Mouse (Mus musculus) cerebellum, adult 9-10 months (tissue): ENCODE measurements around the gene Dhx34.

Experiments used
- DNase-seq: peaks from one replicate; pipeline ENCODE4 v3.0.0; 2022

The Dhx34 gene

GRCm38 (mm10) chr7:16208781-16209665 is 12.8 kb downstream of the Dhx34 start:
- DNase-seq, result no peak

GRCm38 (mm10) chr7:16207496-16207895 is 14.3 kb downstream of the Dhx34 start:
- DNase-seq, result no peak

DNA sequence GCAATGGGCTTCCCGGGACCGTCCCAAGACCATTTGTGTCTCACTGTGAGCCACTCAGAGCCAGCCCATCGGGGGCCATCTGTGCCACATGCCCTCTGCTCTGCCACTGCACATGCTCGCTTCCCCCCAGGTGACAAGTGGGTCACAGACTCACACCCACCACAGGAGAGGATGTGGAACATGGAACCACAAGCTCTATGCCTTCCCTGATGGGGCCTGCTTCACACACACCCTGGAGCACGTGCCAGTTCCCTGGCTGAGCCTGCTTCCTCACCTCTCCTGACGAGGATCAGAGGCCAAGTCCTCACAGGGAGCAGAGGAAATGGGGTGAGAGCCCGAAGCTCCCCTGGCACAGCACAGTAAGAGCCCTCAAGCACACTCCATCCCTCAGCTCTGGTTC is 14.8 kb downstream of the Dhx34 start:
- DNase-seq, result no peak

GRCm38 (mm10) chr7:16204791-16205190 is 17.0 kb downstream of the Dhx34 start:
- DNase-seq, result no peak

DNA sequence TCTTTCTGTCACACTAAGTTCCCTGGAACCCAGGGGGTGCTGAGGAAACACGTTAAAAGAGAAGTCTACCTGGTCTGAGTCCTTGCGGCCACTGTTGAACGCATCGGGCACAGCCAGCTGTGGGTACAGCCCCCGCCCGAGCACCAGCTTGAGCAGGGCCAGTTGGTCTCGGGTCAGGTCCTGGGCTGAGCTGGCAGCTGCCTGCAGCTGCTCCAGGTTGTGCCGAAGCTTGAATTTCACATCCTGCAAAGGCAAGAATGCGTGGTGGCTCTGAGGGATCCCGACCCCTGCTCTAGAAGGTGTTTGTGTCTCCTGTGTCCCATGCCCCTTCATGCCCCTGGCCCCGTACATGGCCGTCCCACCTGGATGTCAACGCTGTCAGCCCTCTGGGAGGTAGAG is 18.3 kb downstream of the Dhx34 start:
- DNase-seq, result no peak

DNA sequence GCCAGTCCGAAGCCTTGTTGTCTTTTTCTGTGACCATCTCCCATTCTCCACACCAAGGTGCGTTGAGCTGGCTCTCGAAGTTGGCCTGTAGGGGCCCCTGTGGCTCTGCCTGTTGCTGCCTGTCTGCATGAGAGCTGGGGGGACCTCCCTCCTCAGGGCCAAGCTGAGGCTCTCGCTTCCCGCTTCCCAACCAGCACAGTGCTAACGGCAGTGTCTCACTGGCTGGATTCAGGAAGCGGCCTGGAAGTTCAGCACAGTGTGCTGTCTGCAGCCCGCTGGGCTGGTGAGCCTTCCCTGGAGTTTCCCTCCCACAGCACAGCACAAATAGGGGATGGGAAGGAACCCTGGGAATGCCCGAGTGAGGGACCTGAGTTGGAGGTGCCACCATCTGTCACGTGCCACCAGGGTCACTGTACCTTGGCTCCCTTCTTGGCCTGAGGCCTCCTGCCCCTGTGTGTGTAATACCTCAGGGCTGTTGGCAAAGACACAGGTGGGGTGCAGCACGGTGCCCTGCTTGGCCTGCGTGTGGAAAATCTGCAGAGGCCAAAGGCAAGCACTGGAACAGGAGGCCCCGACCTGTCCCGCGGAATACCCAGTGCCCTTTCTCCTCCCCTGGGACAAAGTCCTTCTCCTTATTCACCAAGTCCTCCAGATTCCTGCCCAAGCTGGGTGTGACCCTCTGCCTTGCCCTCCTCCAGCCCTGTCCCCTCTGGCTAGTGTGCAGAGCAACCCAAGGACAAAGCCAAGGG is 18.9 kb downstream of the Dhx34 start:
- no peak for DNase-seq

- DNase-seq, result no peak
These were observed 20.7 kb downstream of the Dhx34 start for GRCm38 (mm10) chr7:16201136-16201535.

GRCm38 (mm10) chr7:16198540-16198939 is 23.3 kb downstream of the Dhx34 start:
- DNase-seq, result no peak

DNA sequence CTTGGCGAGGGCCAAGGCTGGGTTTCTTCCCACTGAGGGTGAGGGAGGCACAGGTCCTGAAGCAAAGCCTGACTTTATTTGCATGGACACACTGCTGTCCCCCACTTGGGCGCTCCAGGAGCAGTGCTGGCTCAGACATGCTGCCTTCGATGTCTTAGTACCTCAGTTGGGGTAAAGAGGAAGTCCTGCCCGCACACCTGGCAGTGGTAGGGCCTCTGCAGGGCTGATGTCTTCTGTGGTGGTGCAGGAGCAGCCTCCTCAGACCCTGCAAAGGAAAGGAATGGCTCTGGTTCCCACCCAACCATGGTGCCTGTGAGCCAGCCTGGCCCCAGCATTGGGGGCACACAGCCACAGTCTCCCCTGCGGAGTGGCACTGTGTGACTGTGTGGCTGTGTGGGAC is 24.7 kb downstream of the Dhx34 start:
- DNase-seq, result no peak

GRCm38 (mm10) chr7:16196616-16197015 is 25.2 kb downstream of the Dhx34 start:
- no peak for DNase-seq

DNA sequence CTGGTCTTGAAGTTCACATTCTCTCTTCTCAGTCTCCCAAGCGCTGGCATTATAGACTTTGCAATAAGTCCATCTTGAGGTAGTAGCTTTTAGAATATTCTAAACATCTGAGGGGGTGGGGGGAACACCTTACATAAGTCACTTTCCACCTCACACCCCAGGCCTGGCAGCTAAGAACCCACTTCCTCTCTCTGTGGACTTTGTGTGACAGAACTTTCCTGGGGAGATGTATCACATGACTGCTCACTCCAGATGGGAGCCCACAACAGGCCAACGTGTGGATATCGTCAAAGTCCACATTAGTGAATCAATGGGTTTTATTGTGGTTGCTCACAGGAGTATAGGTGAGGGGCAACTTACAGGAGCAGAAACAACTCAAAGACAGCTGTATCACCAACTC is 28.1 kb downstream of the Dhx34 start:
- DNase-seq, result no peak

DNA sequence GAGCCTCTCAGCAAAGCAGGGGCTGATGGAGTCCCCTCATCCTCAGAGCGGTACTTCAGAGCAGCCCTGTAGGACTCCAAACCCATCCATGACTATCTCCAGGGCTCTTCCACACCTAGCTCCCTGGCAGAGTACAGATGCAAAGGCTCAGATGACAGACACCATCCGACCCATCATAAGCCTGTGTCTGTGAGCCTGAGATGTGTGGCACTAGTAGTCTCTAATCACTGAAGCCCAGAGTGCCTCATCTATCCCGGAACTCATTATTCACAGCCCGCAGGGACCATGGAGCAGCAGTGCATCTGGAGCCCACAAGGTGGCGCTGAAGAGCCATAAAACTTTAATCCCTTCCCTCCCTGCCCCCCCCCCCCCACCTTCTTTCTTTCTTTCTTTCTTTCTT is 29.5 kb downstream of the Dhx34 start:
- DNase-seq, result peak; percentile 84

- DNase-seq, result no peak
These were observed 34.3 kb downstream of the Dhx34 start for GRCm38 (mm10) chr7:16187494-16187893.

DNA sequence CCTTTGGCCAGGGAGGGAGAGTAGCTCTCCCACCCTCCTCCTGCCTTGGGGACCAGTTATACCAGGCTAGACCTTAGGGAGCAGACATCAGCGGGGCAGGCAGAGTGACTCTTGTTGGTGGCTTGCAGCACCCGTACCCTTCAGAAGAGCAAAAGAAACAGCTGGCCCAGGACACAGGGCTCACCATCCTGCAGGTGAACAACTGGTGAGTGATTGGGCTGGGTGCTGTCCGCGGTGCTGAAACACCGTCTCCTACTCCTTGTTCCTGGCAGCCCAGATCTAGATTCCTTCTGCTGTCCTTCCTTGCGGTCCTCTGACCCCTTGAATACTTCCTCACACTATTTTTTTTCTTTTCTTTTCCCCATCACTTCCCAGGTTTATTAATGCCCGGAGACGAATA is 38.2 kb downstream of the Dhx34 start:
- no peak for DNase-seq

GRCm38 (mm10) chr7:16178114-16178513 is 43.7 kb downstream of the Dhx34 start:
- no peak for DNase-seq

- no peak for DNase-seq
These were observed 46.3 kb downstream of the Dhx34 start for GRCm38 (mm10) chr7:16175542-16175931.

- DNase-seq, result peak; percentile 65
These were observed 47.0 kb downstream of the Dhx34 start, which contains the start of gene Meis3 for GRCm38 (mm10) chr7:16174597-16175541. Gene Meis3 (plus strand): TSS chr7:16175090.

DNA sequence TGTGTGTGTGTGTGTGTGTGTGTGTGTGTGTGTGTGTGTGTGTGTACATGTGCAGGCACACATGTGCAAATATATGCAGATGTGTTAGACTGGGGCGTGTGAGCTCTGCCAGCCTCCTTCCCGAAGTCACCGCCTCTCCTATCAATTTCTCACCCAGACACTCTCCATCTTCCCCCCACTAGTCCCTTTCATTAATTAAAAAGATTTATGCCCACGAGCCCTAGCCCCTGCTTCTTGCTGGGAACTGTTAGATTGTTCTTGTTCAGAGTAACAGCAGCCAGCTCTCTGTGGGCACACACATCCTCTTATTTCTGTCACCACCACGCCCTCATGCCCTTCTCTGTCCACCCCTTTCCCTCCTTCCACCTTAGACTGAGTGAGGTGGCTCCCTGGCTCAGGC is 48.7 kb downstream of the Dhx34 start:
- no peak for DNase-seq

GRCm38 (mm10) chr7:16172586-16173140 is 49.2 kb downstream of the Dhx34 start:
- no peak for DNase-seq

DNA sequence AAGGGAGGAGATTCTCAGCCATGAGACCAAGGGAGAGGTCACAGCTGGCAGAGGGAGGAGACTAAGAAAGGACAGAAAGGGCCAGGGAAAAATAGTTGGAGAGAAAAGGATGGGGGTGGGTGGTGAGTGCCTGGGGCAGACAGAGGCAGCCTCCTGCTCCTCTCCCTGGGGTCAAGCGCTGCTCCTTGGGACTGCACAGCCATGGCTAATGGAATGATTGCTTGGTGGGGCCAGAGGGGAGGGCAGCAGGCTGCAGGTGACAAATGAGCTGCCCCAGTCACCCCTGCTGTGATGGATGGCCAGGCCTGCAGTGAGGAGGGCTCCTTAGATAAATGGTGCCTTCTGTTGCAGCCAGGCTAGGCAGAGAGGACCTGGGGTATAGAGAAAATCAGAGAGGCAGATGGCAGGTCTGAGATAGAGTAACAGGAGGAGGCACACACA is 49.7 kb downstream of the Dhx34 start:
- DNase-seq, result peak; percentile 67

DNA sequence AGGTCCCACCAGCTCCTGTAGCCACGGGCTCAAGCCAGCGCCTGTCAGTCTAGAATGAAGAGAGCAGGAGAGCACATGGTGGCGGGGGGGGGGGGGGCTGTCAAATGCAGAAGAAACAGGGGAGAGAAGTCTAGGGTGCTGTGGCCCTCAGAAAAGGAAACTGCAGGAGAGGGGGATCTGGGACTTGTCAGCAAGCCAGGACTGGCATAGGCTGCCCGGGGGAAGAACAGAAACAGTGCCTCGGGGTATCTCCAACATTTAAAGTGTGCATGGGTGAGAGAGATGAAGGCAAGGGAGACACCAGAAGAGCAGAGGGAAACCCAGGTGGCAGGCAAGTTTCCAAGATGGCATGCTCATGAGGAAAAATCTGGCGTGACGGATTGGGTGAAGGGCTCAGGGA is 59.8 kb downstream of the Dhx34 start:
- DNase-seq, result no peak

- DNase-seq, result no peak
These were observed 60.5 kb downstream of the Dhx34 start for GRCm38 (mm10) chr7:16161302-16161701.

GRCm38 (mm10) chr7:16160702-16161101 is 61.1 kb downstream of the Dhx34 start:
- peak; percentile 54 for DNase-seq
